Mouse (Mus musculus): ENCODE results near the gene Olfr1444.

The Olfr1444 gene

DNA sequence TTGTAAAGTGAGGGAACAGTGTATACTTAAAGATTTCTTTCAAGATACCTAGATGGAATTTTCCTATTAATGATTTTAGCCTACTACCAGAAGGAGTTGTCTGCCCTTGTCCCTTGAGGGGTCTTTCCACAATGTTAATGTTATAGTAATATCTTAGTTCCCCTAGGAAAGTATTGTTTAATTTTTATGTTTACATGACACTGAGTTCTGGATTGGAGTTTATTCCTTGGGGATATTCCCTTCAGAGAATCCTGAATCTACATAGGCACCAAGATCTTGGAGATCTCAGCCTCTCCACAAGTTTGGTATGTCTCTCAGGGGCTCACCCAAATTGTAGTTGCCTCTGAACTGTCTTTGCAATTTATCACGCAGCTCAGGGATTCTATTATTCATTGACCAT, at the start of gene Olfr1444:
Olfr1444 (plus strand) TSS at position 301 of the 400 bp plus-strand sequence.
- no peak for DNase-seq (ENCODE audit: low spot score)

DNA sequence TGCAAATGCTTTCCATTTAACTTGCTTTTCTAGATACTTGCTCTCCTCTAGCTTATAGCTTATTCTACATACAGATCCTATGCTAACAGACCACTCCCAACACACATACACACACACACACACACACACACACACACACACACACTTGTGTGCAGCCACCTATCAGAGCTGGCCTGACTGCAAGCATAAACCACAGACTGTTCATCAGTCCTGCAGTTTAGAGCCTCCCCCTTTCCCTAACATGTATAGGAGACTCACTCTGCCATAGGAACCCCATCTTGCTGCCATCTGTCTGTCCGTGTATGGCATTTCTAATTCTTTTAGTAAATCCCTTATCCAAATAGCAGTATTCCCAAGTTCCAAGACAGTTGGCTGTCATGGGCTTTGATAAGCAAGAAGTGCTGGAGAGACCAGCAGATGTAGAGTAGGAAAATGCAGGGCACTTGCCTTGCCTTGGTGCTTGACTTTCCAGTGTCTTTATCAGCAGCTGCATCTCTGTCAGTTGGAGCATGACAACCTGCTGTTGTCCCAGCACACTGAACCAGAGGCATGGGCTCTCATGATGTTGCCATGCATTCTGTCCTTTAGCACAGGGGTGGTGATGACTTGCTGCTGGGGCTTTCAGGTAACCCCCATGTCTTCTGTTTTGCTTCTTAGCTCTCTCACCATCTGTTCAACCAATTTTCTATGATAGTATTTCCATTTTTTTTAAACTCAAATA, 44.3 kb upstream of the Olfr1444 start:
- no peak for DNase-seq (ENCODE audit: low spot score)

DNA sequence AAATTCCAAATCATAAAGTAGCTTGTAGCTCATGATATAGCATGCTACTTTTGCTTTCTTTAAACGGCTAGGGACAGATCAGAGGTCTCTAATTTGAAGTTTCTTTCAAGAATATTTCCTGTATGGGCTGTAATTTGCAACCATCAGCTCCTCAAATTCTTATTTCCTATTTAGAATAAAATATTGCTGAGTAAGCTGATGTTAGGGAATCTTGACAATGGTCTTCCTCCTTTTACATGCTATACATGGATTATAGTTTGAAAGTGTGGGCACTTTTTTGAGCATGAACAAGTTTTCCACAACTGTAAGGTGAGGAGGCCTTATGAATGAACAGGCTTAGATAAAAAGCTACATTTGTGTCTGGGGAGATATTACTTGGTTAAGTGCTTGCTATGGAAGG, 43.2 kb upstream of the Olfr1444 start:
- DNase-seq (ENCODE audit: low spot score) = no peak

DNA sequence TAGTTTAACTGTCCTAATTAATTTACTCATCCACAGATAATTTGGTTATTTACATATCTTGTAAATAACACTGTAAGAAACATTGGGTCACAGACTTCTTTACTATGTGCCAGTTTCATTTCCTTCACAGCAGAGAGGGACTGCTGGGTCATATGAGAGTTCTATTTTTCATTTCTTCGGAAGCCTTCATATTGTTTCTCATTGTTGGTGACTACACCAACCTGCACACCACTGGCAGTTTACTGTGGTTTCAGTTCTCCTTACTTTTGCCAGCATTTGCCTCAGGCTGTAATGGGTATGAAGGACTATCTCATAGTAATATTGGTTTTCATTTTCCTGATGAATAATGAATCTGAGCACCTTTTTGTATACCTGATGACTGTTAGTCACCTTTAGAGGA, 38.6 kb upstream of the Olfr1444 start:
- no peak for DNase-seq (ENCODE audit: low spot score)

DNA sequence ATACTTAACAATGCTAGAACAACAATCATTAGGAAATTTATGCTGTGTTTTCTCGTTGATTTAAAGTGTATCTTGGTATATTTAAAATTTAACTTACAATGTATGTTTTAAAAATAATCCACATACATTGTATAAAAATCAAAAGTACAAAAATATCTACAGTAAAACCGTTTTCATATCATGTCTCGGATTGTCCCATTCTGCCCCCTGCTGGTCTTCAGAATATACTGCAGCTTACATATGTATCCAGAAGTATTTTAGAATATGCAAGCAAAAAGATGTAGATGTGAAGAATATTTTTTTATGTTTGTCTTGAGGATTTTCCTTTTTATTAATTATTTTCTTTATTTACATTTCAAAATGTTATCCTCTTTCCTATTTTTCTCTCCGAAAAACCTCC, 36.7 kb upstream of the Olfr1444 start:
- DNase-seq (ENCODE audit: low spot score) = no peak

DNA sequence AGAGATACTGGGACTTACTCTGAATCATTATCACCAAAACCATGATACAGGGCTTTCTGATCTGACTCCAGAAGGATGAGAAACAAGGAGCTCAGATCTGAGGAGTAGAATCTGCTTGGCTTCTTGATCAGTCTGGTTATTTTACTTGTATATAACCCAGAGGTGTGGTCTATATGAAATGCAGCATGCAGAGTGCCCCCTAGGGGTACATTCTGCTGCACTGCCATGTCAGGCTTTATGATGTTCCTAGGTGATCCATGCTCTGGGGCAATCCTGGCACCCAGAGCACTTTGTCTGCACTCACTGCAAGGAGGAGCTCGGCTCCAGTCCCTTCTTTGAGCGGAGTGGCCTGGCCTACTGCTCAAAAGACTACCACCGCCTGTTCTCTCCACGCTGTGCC, 32.5 kb upstream of the Olfr1444 start:
- DNase-seq (ENCODE audit: low spot score) = no peak

DNA sequence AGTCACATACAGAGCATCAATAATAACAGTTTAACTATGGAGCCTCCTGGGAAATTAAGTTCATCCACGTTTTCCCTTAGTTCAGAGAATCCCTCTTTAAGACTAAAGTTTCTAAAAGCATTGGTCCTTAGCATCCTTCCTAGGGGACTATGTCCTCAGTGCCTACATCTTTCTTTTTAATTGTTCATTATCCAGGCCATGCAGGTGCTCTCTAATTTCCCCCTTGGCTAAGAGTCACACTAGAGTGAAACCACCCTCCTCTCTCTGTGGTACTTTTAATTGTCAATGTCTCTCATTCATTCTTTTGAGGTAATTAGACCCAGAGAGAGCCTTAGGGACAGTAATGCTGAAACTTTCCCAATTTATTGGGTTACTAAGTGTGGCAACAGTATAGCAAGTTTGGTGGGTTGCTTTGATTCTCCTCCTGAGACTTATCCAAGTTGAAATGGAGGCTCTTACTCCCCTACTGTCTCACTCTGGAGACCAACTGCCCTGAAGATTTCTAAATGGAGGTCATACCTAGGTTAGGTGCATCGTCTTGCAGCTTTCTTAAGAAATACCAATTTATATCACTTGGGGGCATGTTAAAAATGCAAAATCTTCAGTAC, 26.2 kb upstream of the Olfr1444 start:
- no peak for DNase-seq (ENCODE audit: low spot score)

DNA sequence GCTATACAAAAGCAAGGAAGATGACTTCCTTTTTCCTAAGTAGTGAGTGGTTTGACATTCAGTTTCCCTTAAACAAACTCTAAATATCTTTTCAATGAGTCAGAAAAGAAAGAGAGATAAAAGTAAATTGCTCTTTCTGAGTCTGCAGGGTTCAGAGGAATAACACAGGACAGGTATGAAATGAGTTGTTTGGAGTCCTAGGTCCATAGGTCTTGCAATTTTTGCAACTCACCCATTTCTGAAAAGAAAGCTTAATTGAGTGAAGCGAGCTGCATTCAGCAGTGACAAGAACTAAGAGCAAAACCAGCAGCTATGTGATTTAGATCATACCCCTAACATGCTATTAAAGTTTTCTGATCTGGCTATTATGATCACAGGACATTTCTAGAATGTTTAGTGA, 25.5 kb upstream of the Olfr1444 start:
- no peak for DNase-seq (ENCODE audit: low spot score)

DNA sequence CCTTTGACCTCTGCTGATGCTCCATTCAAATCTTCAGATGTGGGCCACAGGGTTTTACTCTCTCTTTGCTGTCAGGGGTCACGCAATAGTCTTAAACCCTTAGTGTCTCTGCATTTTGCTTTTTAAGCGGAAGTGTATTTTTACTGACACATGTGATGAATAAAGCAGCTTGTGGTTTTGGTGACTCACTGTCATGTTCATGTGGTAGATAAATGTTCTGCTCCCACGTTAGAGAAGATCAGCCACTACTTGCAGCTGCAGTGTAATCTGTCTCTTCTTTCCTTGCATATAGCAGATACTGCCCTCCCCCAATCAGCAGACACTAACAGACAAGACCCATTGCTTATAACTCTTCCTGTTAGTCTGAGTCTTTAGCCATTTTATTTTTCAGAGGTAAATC, 23.5 kb upstream of the Olfr1444 start:
- DNase-seq (ENCODE audit: low spot score) = no peak

DNA sequence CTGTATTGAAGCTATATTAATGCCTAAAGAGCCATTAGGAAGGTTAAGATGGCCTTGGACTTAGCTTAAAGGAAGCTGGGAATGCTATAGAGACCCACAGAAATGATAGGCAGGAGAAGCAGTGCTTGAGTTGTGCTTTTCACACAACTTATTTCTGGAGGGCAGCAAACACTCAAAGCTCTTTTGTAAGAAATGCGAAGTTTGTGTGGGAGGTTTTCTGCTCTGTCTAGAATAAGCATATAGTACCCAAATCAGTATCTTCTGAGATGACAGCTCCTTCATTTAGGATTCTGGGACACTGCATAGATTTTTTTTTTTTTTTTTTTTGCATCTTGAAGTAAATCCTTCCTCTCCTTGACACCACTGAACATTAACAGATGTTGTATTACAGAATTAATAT, 18.6 kb upstream of the Olfr1444 start:
- DNase-seq (ENCODE audit: low spot score) = no peak

DNA sequence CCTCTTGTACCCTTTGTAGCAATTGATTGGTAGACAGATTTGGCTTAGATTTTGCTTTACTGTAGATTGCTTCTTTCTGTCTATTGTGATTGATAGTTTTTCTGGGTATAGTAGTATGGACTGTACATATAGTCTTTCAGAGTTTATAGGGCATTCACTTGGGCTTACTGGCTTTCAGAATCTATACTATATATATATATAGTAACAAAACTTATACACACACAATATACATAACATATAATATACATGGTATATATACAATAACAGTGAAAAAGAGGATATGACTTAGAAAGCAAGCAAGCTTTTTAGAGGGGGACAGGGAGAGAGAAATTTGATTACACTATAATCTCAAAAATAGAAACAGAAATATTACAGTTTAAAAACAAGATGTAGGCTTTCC, 10.7 kb upstream of the Olfr1444 start, which contains the start of gene Gm5244:
Gm5244 (plus strand) TSS at position 301 of the 400 bp plus-strand sequence.
- no peak for DNase-seq (ENCODE audit: low spot score)

DNA sequence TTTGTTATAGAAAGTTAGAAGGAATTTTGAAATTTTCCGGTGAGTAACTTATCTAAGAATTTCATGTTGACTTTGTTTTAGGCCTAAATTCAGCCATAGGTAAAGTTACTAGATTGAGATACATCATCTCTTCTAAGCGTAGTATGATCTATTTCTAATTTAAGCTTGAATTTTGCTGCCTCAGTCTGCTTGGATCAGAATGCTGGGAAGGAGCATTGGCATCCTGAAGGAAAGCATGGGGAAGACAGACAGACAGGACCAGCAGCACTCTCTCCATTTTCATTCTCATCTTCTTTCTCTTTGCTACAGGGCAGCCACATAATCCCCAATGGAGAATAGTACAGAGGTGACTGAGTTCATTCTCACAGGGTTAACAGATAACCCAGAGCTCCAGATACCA, 26.5 kb downstream of the Olfr1444 start, which contains the start of gene Olfr1445:
Olfr1445 (plus strand) TSS at position 301 of the 400 bp plus-strand sequence.
- no peak for DNase-seq (ENCODE audit: low spot score)

DNA sequence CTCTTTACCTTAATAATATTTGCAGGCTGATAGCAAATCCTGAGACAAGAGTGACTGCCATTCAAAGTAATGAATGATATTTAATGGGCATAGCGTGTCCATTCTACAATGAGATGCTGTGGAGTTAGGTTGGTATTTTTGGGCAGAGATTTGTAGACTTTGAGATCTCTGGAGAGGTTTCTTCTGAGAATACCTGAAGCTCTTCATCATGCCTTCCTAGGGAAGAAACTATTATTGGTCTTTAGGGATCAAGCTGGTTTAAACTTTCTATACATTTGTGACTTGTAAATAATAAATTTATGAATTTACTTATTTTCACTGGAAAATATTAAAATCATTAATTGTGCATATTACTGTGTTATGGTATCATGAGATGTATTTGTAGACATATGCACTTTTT, 36.3 kb downstream of the Olfr1444 start, which contains the start of gene Olfr1446:
Olfr1446 (minus strand) TSS at position 101 of the 400 bp plus-strand sequence.
- no peak for DNase-seq (ENCODE audit: low spot score)

DNA sequence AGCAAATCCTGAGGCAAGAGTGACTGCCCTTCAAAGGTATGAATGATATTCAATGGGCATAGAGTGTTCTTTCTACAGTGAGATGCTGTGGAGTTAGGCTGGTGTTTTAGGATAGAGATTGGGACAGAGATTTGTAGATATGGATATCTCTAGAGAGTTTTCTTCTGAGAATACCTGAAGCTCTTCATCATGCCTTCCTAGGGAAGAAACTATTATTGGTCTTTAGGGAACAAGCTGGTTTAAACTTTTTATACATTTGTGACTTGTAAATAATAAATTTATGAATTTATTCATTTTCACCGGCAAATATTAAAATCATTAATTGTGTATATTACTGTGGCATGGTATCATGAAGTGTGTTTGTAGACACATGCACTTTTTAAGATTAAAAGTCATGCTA, 46.6 kb downstream of the Olfr1444 start, which contains the start of gene Olfr1447:
Olfr1447 (minus strand) TSS at position 101 of the 400 bp plus-strand sequence.
- DNase-seq (ENCODE audit: low spot score) = no peak
